Mouse (Mus musculus) embryonic facial prominence, embryonic 12.5 days (tissue): ENCODE measurements at regions not wholly inside any gene's neighbourhood (a gene's known extent, or its start where the extent isn't known, plus 50 kb on each side); places are given as distances from the start of the nearest gene placed in this dataset.

Source experiments
- ATAC-seq: fragments of 200-750 bp; cut with Nextera tagmentation; 2 replicates; pipeline ENCODE4 v1.8.0; 2017; ENCODE audit not compliant: insufficient number of reproducible peaks, insufficient read depth, low FRiP score, low TSS enrichment
- H3K27ac ChIP-seq: fragments of 300-500 bp; sonication (generic); 2 replicates; pipeline ENCODE4 v1.5.1; 2016; ENCODE audit warnings: mild to moderate bottlenecking
- H3K27me3 ChIP-seq: fragments of 300-500 bp; sonication (generic); 2 replicates; pipeline ENCODE4 v1.6.1; 2016; ENCODE audit warnings: mild to moderate bottlenecking, moderate library complexity
- H3K36me3 ChIP-seq: fragments of 300-500 bp; sonication (generic); 2 replicates; pipeline ENCODE4 v1.6.1; 2016; ENCODE audit warnings: mild to moderate bottlenecking
- H3K4me1 ChIP-seq: fragments of 300-500 bp; sonication (generic); 2 replicates; pipeline ENCODE4 v1.6.1; 2016
- H3K4me2 ChIP-seq: fragments of 300-500 bp; sonication (generic); replicated peaks from 2 replicates; pipeline ENCODE4 v1.6.1; 2016; ENCODE audit warnings: mild to moderate bottlenecking, moderate library complexity
- H3K4me3 ChIP-seq: fragments of 300-500 bp; sonication (generic); 2 replicates; pipeline ENCODE4 v1.5.1; 2016; ENCODE audit warnings: mild to moderate bottlenecking
- H3K9ac ChIP-seq: fragments of 300-500 bp; sonication (generic); 2 replicates; pipeline ENCODE4 v1.6.1; 2016; ENCODE audit warnings: mild to moderate bottlenecking, moderate library complexity
- H3K9me3 ChIP-seq: fragments of 300-500 bp; sonication (generic); 2 replicates; pipeline ENCODE4 v1.6.1; 2016; ENCODE audit warnings: mild to moderate bottlenecking, moderate library complexity
- WGBS: fragments of 180-500 bp; shearing (Covaris S2); methylation state at CpG from one replicate; pipeline ENCODE4 v1.1.7; 2016; 5-methylcytosine and 5-hydroxymethylcytosine counted together

DNA sequence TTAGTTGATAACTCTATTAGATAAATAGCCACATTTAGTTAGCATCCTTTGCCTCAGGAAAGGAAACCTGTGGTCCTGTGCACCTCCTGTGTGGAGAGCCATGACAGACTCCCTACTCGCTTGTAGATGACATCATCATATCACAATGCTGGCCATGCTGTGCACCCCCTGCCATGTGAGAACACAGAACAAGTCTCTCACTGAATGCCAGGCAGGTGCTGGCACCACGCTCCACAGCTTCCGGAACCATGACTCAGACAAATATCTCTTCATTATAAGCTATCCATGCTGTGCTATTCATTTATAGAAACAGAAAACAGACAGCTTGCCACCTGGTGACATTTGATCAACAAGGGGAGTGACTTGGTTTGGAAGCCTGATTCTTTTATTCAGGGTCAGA, 349.1 kb upstream of the Tmc3 start:
- ATAC-seq = no peak
- 81% methylated on average over 3 of the region's 3 CpGs for WGBS
- H3K4me1 ChIP-seq = peaks cover 5% of the 10 kb centered on the region
- no peaks in the 10 kb centered on the region for H3K9me3 ChIP-seq
- no peak overlapping the region for H3K4me2 ChIP-seq
- H3K4me3 ChIP-seq = no peak overlapping the region
- no peak overlapping the region for H3K27ac ChIP-seq
- H3K9ac ChIP-seq = no peak overlapping the region
- no peaks in the 10 kb centered on the region for H3K36me3 ChIP-seq
- H3K27me3 ChIP-seq = no peaks in the 10 kb centered on the region

- H3K36me3 ChIP-seq = no peaks in the 10 kb centered on the region
- ATAC-seq = no peak
- H3K9ac ChIP-seq = no peak overlapping the region
- H3K9me3 ChIP-seq = no peaks in the 10 kb centered on the region
- H3K4me3 ChIP-seq = no peak overlapping the region
- H3K4me1 ChIP-seq = 0 out of 2 replicates have a peak, but pooled peaks cover 2% of the 10 kb centered on the region
- no peak overlapping the region for H3K27ac ChIP-seq
- 84% methylated on average over 3 of the region's 3 CpGs for whole genome bisulfite sequencing
- H3K27me3 ChIP-seq = no peaks in the 10 kb centered on the region
- no peak overlapping the region for H3K4me2 ChIP-seq
These were observed 347.4 kb upstream of the Tmc3 start for GRCm38 (mm10) chr7:83237336-83237735.

- H3K27ac ChIP-seq = no peak overlapping the region
- no peak overlapping the region for H3K4me2 ChIP-seq
- no peaks in the 10 kb centered on the region for H3K36me3 ChIP-seq
- H3K4me3 ChIP-seq = no peak overlapping the region
- no peaks in the 10 kb centered on the region for H3K9me3 ChIP-seq
- H3K9ac ChIP-seq = no peak overlapping the region
- H3K27me3 ChIP-seq = no peaks in the 10 kb centered on the region
- no peak for ATAC-seq
- H3K4me1 ChIP-seq = 0 out of 2 replicates have a peak, but pooled peaks cover 5% of the 10 kb centered on the region
These were observed 346.6 kb upstream of the Tmc3 start for GRCm38 (mm10) chr7:83238091-83238490.

DNA sequence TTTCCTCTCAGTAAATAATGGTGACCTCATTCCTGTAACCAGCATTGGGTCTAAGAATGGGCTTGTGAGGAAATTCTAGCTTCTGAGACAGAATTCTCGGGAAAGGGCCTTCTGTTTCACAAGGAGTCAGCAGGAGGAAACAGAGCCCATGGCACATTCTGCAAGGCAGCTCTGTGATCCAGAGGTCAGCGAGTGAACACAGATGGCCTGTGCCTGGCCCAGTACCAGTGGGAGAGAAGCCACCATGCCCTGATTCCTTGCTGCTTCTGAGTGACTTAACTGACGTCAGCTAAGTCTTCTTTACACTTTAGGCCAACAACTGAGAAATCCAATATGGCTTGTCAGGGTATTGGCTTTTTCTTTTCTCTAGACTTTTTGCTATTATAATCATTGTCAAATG, 342.5 kb upstream of the Tmc3 start:
- 27% methylated on average over 3 of the region's 3 CpGs for WGBS
- H3K9ac ChIP-seq = no peak overlapping the region
- ATAC-seq = no peak
- H3K27ac ChIP-seq = 0 out of 2 replicates have a peak overlapping the region, but pooled peaks have one; percentile 24
- H3K4me1 ChIP-seq = 0 out of 2 replicates have a peak, but pooled peaks cover 6% of the 10 kb centered on the region
- no peaks in the 10 kb centered on the region for H3K27me3 ChIP-seq
- H3K36me3 ChIP-seq = no peaks in the 10 kb centered on the region
- no peaks in the 10 kb centered on the region for H3K9me3 ChIP-seq
- H3K4me3 ChIP-seq = no peak overlapping the region
- no peak overlapping the region for H3K4me2 ChIP-seq

DNA sequence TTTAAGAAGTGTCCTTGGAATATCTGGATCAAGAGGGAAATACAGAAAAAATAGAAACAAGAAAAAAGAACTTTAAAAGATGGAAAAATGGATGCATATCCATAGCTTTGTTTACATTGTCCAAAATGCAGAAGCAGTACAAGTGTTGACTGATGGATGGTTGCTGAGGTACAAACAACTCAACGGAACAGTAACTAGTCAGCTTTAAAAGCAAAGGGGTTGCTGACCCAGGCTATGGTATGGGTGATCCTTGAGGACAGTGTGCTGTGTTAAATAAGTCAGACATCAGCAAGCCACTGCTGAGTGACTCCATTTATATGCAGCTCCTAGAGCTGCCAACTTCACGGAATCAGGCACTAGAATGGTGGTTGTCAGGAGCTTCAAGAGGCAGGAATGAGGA, 338.9 kb upstream of the Tmc3 start:
- no peak overlapping the region for H3K4me3 ChIP-seq
- H3K9me3 ChIP-seq = no peaks in the 10 kb centered on the region
- WGBS = 81% methylated on average over 2 of the region's 2 CpGs
- ATAC-seq = no peak
- H3K4me2 ChIP-seq = no peak overlapping the region
- no peak overlapping the region for H3K27ac ChIP-seq
- H3K36me3 ChIP-seq = no peaks in the 10 kb centered on the region
- H3K27me3 ChIP-seq = no peaks in the 10 kb centered on the region
- H3K4me1 ChIP-seq = 0 out of 2 replicates have a peak, but pooled peaks cover 6% of the 10 kb centered on the region
- H3K9ac ChIP-seq = no peak overlapping the region

DNA sequence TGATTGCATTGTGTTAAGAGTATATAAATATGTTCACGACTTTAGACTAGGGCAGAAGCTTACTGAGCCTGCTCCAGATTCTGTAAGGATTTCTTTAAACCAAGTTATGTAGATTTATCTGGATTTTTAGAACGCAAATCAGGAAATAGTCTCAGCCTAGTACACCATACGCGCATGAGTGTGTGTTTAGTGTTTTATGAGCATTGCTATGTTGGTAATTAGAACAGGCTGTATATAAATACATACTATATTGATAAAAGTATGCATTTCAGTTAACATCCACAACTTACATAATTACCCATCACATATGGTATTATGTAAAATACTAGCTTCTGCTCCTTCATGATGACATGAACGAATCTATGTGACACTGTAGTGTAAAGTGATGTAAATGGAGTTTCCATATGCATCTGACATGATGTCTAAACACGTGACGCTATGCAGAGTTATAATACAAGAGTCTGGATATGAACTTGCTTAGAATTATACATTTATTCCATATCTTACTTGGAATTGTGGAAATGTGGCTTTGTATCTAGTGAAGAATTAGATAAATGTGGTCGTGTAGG, 332.6 kb upstream of the Tmc3 start:
- WGBS = 80% methylated on average over 8 of the region's 8 CpGs
- no peak overlapping the region for H3K9ac ChIP-seq

GRCm38 (mm10) chr7:83253001-83253400, 331.7 kb upstream of the Tmc3 start:
- ATAC-seq = no peak
- no peak overlapping the region for H3K4me3 ChIP-seq
- no peak overlapping the region; the same call in 1 of the 2 replicates for H3K27ac ChIP-seq
- H3K4me1 ChIP-seq = peaks cover 9% of the 10 kb centered on the region
- WGBS = 44% methylated on average over 9 of the region's 9 CpGs
- H3K9me3 ChIP-seq = no peaks in the 10 kb centered on the region
- H3K9ac ChIP-seq = no peak overlapping the region
- no peaks in the 10 kb centered on the region for H3K27me3 ChIP-seq
- H3K36me3 ChIP-seq = no peaks in the 10 kb centered on the region
- H3K4me2 ChIP-seq = no peak overlapping the region

More for the DNA sequence above, 332.6 kb upstream of the Tmc3 start:
- Histone ChIP-seq H3K4me1 (peaks cover 9% of the 10 kb centered on the region), H3K4me3 (no peak overlapping the region), H3K27ac (no peak overlapping the region), H3K9me3 (no peaks in the 10 kb centered on the region), H3K36me3 (no peaks in the 10 kb centered on the region), H3K27me3 (no peaks in the 10 kb centered on the region), H3K4me2 (no peak overlapping the region)
- no peak for ATAC-seq

GRCm38 (mm10) chr7:83253432-83253831, 331.3 kb upstream of the Tmc3 start:
- Histone ChIP-seq H3K27me3 (no peaks in the 10 kb centered on the region), H3K9ac (no peak overlapping the region), H3K4me2 (no peak overlapping the region), H3K27ac (no peak overlapping the region; the same call in 1 of the 2 replicates), H3K4me1 (peaks cover 9% of the 10 kb centered on the region), H3K36me3 (no peaks in the 10 kb centered on the region), H3K9me3 (no peaks in the 10 kb centered on the region), H3K4me3 (no peak overlapping the region)
- no peak for ATAC-seq
- 81% methylated on average over 3 of the region's 3 CpGs for WGBS

DNA sequence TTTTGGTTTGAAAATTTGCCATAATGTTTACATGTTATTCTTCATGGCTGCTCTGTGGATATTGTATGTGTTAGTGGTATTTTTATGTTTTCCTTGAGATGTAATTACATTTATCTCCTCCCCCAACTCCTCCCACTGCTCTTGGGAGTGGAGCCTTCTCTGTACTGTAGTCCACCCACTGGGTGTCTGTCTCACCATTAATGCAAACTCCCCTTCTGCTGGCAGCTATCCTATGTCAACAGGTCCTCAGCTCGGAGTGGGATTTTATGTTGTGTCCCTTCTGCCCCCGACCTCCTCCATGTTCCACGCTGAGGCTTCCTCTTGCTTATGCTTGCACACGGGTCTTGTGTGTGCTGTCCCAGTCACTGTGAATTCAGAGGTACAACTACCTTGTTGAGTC, 330.3 kb upstream of the Tmc3 start:
- Histone ChIP-seq H3K27ac (no peak overlapping the region), H3K9me3 (no peaks in the 10 kb centered on the region), H3K27me3 (no peaks in the 10 kb centered on the region), H3K4me2 (no peak overlapping the region), H3K36me3 (no peaks in the 10 kb centered on the region), H3K4me1 (peaks cover 9% of the 10 kb centered on the region), H3K9ac (no peak overlapping the region), H3K4me3 (no peak overlapping the region)
- no peak for ATAC-seq
- WGBS = 78% methylated on average over 4 of the region's 4 CpGs

DNA sequence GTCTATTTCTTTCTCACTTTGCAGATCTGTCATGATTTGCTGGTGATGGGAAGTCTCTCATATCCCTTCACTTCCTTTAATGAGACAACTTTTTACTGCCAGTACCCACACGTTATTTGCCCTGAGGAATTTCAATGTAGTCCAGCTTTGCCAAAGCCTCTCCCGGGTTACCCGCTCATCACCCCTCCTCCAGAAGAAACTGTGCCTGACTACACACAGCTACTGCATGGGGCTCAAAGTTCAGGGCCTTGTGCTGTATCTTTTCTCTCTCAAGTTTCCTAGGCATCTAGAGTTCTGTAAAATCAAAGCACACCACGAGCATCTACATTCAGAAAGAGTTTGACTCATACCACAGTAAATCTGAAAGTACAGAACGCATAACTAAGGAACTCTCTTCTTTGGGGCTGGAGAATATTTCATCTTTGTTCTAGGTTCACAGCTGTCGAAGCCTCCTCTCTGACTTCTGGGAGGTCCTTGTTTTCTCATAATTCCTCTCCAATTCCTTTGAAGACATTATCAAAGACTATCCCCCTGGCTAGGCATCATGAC, 328.4 kb upstream of the Tmc3 start:
- Histone ChIP-seq H3K36me3 (no peaks in the 10 kb centered on the region), H3K4me3 (no peak overlapping the region), H3K4me2 (no peak overlapping the region), H3K9ac (no peak overlapping the region), H3K27me3 (no peaks in the 10 kb centered on the region), H3K27ac (no peak overlapping the region), H3K4me1 (peaks cover 9% of the 10 kb centered on the region), H3K9me3 (no peaks in the 10 kb centered on the region)
- no peak for ATAC-seq
- WGBS = 77% methylated on average over 6 of the region's 6 CpGs

DNA sequence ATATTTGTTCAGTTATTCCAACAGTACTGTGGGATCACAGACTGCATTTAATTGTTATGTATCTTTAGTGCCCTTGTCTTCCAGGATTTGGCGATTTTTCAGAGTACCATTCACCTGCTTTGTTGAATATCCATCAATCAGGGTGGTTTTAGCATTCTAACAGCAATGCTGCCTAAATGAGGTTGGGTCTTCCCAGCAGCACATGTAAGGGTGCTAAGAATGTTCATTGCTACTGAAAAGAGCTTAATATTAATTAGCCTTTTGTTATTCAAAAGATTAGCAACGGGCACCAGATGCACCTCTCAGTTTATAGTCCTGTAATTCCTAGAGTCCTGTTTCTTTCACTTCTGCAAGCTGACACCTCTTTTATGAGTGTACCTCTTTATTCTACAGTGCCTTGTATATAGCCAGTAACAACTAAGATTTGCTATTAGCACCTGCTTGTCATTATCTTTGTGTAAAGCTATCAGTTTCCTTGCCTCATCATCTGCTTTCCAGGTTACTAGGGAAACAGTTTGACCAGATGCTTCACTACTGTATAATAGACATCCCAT, 326.3 kb upstream of the Tmc3 start:
- Histone ChIP-seq H3K9me3 (no peaks in the 10 kb centered on the region), H3K4me1 (peaks cover 4% of the 10 kb centered on the region), H3K4me3 (no peak overlapping the region), H3K9ac (no peak overlapping the region), H3K27me3 (no peaks in the 10 kb centered on the region), H3K4me2 (no peak overlapping the region), H3K36me3 (no peaks in the 10 kb centered on the region), H3K27ac (no peak overlapping the region)
- no peak for ATAC-seq
- 78% methylated on average over 2 of the region's 2 CpGs for WGBS

DNA sequence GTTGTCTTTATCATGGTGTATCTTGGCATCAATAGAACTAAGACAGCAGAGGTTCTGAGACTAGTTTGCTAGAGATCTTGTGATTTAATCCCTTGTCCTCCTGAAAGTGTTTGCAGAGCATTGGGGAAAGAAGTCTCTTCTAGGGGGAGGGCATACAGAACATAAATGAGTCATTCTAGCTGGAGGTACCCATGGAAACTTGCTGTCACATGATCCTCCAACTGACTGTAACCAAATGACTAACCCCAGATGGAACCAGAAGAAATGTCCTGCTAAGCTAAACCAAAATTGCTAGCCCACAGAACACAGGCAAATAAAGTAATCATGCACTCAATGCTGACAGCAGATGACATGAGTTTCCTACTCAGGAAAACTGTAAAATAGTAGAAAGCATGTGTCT, 323.2 kb upstream of the Tmc3 start:
- Histone ChIP-seq H3K9ac (no peak overlapping the region), H3K4me3 (no peak overlapping the region), H3K36me3 (no peaks in the 10 kb centered on the region), H3K27me3 (no peaks in the 10 kb centered on the region), H3K4me1 (no peaks in the 10 kb centered on the region), H3K27ac (no peak overlapping the region), H3K4me2 (no peak overlapping the region), H3K9me3 (0 out of 2 replicates have a peak, but pooled peaks cover 3% of the 10 kb centered on the region)
- ATAC-seq = no peak
